Mouse (Mus musculus) spleen, postnatal 4 days (tissue): ENCODE results near the gene Cog2.

ENCODE experiments used
- DNase-seq, 2 experiments: peaks; one replicate each; pipeline ENCODE4 v3.0.0; 2022; ENCODE audit warnings: low spot score in 2 of 2

Gene Cog2

GRCm38 (mm10) chr8:124569593-124569992 is 49.0 kb downstream of the Cog2 start, which contains the start of gene Agt:
TSS of gene Agt (minus strand) at chr8:124569706.
- no peak for DNase-seq

- no peak for DNase-seq
These were observed 51.3 kb downstream of the Cog2 start for GRCm38 (mm10) chr8:124571732-124572429.

- no peak for DNase-seq
These were observed 51.8 kb downstream of the Cog2 start for GRCm38 (mm10) chr8:124572430-124572775.

GRCm38 (mm10) chr8:124573552-124574340 is 53.2 kb downstream of the Cog2 start:
- DNase-seq, result peak; percentile 78 to 94

GRCm38 (mm10) chr8:124575811-124576210 is 55.2 kb downstream of the Cog2 start, which contains the start of gene Capn9:
TSS of gene Capn9 (plus strand) at chr8:124576111.
- no peak for DNase-seq

GRCm38 (mm10) chr8:124576751-124577150 is 56.2 kb downstream of the Cog2 start:
- DNase-seq, result no peak

- no peak for DNase-seq
These were observed 65.3 kb downstream of the Cog2 start for GRCm38 (mm10) chr8:124585718-124586425.

GRCm38 (mm10) chr8:124586556-124586955 is 66.0 kb downstream of the Cog2 start:
- no peak for DNase-seq

GRCm38 (mm10) chr8:124589393-124589792 is 68.8 kb downstream of the Cog2 start:
- no peak for DNase-seq
